Mouse (Mus musculus): ENCODE measurements around the gene Mettl7a2.
"Not testable (repeated sequence)": the region's sequence is repeated elsewhere in the genome, so short reads cannot be mapped to it uniquely, and the experiment has no call there.

GRCm38 (mm10) chr15:100365967-100366366 is 13.0 kb downstream of the Mettl7a2 start:
- TF ChIP-seq CHD2 (IDR thresholded peaks at IDR 0.05; ENCODE audit: low read depth, low read length); MAFK (IDR thresholded peaks at IDR 0.05; ENCODE audit: insufficient read depth, low read depth, low read length): not testable (repeated sequence)

All from ES-E14 (cell line).